Mouse (Mus musculus) CD4-positive naive resting alpha-beta T cell, adult 76 days (primary cell): ENCODE data around the gene Nek10. TPM values are rescaled to one million over a fixed set of nuclear protein-coding genes. Genes with fewer than 3 reads are reported as not detected.

ENCODE experiments used
- total RNA-seq: library from RNA; stranded (reverse); gene quantifications from one replicate; pipeline ENCODE4 v1.2.4, GENCODE M21; 2023

Gene Nek10
- total RNA-seq = not detected

DNA sequence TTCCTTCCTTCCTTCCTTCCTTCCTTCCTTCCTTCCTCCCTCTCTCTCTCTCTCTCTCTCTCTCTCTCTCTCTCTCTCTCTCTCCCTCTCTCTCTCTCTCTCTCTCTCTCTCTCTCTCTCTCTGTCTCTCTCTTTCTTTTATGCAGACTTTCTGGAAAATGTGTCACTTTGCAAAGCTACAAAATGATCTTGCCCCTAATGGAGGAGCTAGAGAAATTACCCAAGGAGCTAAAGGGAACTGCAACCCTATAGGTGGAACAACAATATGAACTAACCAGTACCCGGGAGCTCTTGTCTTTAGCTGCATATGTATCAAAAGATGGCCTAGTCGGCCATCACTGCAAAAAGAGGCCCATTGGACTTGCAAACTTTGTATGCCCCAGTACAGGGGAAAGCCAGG, at the start of gene Nek10:
Nek10 (plus strand) TSS at position 301 of the 400 bp plus-strand sequence.

Other genes starting within 250 kb of the Nek10 start
- gene Slc4a7, start 101.1 kb upstream of the Nek10 start, total RNA-seq = 68.0 TPM